Mouse (Mus musculus) central nervous system, embryonic 18 days (tissue): Measurements from ENCODE around the gene Coq5. TPM values are rescaled to one million over a fixed set of nuclear protein-coding genes. Genes with fewer than 3 reads are reported as not detected.

Experiments used
- polyA plus RNA-seq: library from polyadenylated mRNA; depleted of rRNA; stranded (reverse); fragments of >200 nt; gene quantifications from 2 replicates; pipeline ENCODE4 v1.2.3, GENCODE M21; 2012; rRNA removed

The Coq5 gene
- 21.0 and 23.5 TPM in 2 replicates for polyA plus RNA-seq

GRCm38 (mm10) chr5:115279226-115280049 lies at the start of gene Coq5:
Gene Coq5 (plus strand): TSS chr5:115279666.

GRCm38 (mm10) chr5:115235786-115236263 lies 43.6 kb upstream of the Coq5 start, which contains the start of gene Pop5:
Gene Pop5 (plus strand): TSS chr5:115235836.

GRCm38 (mm10) chr5:115272812-115273548 lies 6.5 kb upstream of the Coq5 start, which contains the start of gene Rnf10:
Gene Rnf10 (minus strand): TSS chr5:115272898.

DNA sequence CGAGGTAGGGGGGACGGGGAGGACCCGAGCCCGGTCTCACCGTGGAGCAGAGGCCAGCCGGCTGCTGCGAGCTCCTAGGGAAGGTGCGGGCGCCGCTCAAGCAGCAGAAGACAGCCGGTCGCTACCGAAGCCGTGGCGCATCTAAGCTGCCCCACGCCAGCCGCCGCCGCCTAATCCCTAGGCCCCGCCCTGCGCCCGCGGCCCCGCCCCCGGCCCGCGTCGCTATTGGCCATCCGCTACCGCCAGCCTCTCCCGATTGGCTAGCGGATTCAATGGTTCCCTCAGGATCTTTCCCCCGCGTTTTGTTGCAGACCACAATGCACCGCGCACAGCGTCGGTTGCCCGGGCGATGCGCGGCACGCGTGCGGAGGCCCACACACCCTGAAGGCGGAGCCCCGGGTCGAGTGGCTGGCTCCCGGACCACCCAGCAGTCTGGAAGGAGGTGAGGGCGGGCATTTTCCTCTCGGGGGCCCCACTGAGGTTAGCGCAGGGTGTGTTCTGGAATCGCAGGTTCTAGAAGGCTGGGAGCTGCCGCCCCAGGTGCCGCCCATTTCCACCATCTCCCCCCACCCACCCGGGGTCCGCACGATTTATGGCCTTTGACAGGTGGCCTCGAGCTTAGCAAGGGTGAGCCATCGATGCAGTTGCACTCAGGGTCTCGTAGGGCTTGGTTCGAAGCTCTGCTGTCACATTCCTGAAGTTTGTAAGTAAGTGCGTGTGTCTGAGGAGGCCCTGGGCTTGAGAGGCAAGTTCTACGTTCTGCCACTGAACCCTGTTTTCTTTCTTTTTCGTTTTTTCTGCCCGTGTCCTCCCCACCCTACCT lies 21.5 kb downstream of the Coq5 start, which contains the start of gene Dynll1:
Gene Dynll1, minus strand, starts transcription at position 208 of the 823 bp plus-strand sequence.

DNA sequence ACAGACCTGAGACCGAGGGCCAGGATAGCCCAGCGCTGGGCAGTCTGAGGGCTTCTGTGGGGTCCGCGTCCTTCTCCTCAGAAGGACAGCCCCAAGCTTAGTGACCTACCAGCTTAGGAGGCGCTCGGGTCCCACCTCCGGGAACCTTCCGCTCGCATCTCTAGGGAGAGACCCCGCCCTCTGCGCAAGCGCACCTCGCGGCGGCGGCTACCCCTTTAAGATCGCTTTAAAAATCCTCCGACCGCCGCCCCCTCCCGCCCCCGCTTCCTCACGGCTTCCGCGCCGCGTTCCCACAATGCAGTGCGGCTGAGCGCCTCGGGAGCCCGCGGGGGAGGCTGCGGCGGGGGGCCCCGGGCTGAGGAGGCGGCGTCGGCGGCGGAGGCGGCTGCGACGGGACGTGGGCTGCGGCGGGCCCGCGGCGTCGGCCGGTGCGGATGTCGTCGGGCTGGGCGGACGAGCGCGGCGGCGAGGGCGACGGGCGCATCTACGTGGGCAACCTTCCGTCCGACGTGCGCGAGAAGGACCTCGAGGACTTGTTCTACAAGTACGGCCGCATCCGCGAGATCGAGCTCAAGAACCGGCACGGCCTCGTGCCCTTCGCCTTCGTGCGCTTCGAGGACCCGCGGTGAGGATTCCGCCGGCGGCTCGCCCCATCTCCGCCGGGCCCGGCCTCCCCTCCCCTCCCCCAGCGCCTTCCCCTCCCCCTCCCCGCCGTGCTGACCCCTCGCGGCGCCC lies 47.6 kb downstream of the Coq5 start, which contains the start of gene Srsf9:
Gene Srsf9, plus strand, starts transcription at position 303 of the 735 bp plus-strand sequence.

GRCm38 (mm10) chr5:115340577-115341313 lies 61.3 kb downstream of the Coq5 start, which contains the start of the genes Gatc and Triap1:
Gene Gatc (minus strand): TSS chr5:115341178.
Gene Triap1 (plus strand): TSS chr5:115341225.

Other genes starting within 250 kb of the Coq5 start
- gene Gm10401, start 181.4 kb upstream of the Coq5 start, polyA plus RNA-seq = 0.21 and 0.31 TPM in 2 replicates
- 14.5 and 16.4 TPM in 2 replicates for gene Acads, start 160.3 kb upstream of the Coq5 start, polyA plus RNA-seq
- gene Unc119b, start 144.7 kb upstream of the Coq5 start, polyA plus RNA-seq = 35.1 and 37.4 TPM in 2 replicates
- 61.9 and 66.2 TPM in 2 replicates for gene Mlec, start 121.5 kb upstream of the Coq5 start, polyA plus RNA-seq
- 54.7 and 57.3 TPM in 2 replicates for gene Cabp1, start 85.3 kb upstream of the Coq5 start, polyA plus RNA-seq
- gene Pop5, start 43.8 kb upstream of the Coq5 start, polyA plus RNA-seq = 62.9 and 64.4 TPM in 2 replicates
- 171 and 186 TPM in 2 replicates for gene Rnf10, start 6.8 kb upstream of the Coq5 start, polyA plus RNA-seq
- 921 and 931 TPM in 2 replicates for gene Dynll1, start 21.3 kb downstream of the Coq5 start, polyA plus RNA-seq
- gene Srsf9, start 47.5 kb downstream of the Coq5 start, polyA plus RNA-seq = 77.3 and 91.8 TPM in 2 replicates
- gene Gatc, start 61.5 kb downstream of the Coq5 start, polyA plus RNA-seq = 29.5 and 32.5 TPM in 2 replicates
- gene Triap1, start 61.6 kb downstream of the Coq5 start, polyA plus RNA-seq = 35.5 and 37.2 TPM in 2 replicates
- gene Cox6a1, start 69.3 kb downstream of the Coq5 start, polyA plus RNA-seq = 1,710 and 1,793 TPM in 2 replicates
- 92.7 and 109 TPM in 2 replicates for gene Msi1, start 149.9 kb downstream of the Coq5 start, polyA plus RNA-seq
- not detected in 2 replicates for gene Pla2g1b, start 186.6 kb downstream of the Coq5 start, polyA plus RNA-seq
- 83.0 and 85.9 TPM in 2 replicates for gene Sirt4, start 205.1 kb downstream of the Coq5 start, polyA plus RNA-seq
- gene Pxn, start 227.0 kb downstream of the Coq5 start, polyA plus RNA-seq = 36.4 and 36.6 TPM in 2 replicates